Mouse (Mus musculus) hematopoietic stem cell, adult 5-6 weeks (primary cell): ENCODE data around the gene Tspan1. TPM values are rescaled to one million over a fixed set of nuclear protein-coding genes. Genes with fewer than 3 reads are reported as not detected.

Experiments
- ATAC-seq, 2 experiments: fragments of 125-278 bp in 1 of 2; replicated peaks in 1 of 2; 2 replicates each; pipeline ENCODE4 v1.8.0; 2016 to 2017; ENCODE audit warnings: inconsistent platforms in 2 of 2, mild to moderate bottlenecking in 2 of 2, moderate number of reproducible peaks in 2 of 2, low read depth in 1 of 2, moderate TSS enrichment in 1 of 2; ENCODE audit not compliant: low FRiP score in 2 of 2, poor library complexity in 2 of 2, severe bottlenecking in 2 of 2, insufficient read depth in 1 of 2, low TSS enrichment in 1 of 2
- total RNA-seq: library from RNA; stranded (forward); fragments of 172-1452, 232-1000 nt; gene quantifications from 2 replicates; pipeline ENCODE4 v1.2.3, GENCODE M21; 2017

Tspan1 gene
- total RNA-seq, 1 experiment from 2014 or later, result not detected

DNA sequence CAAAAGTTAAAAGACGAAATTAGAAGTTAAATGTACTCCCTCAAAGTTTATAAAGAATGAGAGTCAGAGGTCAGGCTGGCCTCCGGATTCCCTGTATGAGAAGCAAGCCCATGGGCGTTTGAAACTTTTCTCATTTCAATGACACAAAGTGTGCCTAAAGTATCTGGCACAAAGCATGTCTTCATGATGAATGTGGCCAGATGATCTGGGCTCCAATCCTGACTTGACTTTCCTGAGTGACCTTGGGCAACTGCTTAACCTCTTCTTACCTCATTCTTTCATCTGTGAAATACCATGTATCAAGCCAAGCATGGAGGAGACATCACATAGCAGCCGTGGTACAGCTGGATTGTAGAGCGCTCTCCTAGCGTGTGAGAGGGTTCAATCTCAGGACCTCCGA is 25.1 kb downstream of the Tspan1 start:
- no peak for ATAC-seq

DNA sequence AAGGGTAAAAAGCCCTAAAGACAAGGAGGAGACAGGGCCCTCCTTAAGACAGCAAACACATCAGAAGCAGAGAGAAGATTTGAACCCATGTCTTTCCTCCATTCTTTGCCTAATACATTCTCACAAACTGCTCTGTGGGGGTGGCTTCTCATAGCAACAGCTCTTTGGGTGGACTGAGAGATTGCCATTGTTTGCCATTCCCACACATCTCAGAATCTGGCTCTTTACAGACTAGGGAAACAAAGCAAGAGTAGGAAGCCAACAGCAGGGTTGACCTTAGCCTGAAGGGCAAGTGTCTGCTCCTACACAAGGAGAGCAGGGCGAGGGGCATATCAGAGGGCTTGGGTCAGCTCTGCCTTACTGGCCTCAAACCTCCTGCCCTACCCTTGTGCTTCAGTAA is 25.7 kb downstream of the Tspan1 start:
- ATAC-seq, result no peak

DNA sequence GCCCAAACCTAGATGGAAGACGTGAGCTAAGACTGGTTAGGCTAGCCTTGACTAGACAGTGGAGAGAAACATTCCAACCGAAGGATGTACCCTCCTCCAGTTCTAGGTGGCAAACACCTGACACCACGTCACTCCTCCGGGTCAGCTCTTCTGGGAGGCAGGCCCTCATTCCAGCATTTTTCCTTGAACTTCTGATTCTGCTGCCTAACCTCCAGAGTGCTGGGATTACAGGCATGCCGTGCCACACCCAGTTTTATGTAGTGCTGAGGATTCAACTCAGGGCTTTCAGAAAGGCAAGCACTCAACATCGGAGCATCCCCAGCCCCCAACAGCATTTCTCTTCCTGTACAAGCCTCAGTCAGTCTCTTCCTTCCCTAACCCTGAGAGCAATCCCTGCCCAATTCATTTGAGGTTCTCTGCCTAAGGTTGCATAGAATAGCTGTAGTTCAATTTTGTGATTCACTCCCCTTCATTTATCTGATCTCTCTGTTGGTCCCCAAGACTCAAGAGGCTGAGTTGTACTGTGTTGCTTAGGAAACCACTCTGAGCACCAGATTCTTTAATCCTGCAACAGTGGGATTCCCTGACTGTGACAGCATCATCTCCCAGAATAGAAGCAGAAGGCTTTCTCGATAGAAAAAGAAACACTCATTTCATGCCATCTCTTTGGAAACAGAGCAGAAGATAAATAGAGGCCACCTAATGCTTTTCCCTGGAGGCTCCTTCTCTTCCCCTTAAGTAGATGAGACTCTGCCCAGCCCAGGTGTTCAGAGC is 26.4 kb downstream of the Tspan1 start:
- ATAC-seq, result no peak

DNA sequence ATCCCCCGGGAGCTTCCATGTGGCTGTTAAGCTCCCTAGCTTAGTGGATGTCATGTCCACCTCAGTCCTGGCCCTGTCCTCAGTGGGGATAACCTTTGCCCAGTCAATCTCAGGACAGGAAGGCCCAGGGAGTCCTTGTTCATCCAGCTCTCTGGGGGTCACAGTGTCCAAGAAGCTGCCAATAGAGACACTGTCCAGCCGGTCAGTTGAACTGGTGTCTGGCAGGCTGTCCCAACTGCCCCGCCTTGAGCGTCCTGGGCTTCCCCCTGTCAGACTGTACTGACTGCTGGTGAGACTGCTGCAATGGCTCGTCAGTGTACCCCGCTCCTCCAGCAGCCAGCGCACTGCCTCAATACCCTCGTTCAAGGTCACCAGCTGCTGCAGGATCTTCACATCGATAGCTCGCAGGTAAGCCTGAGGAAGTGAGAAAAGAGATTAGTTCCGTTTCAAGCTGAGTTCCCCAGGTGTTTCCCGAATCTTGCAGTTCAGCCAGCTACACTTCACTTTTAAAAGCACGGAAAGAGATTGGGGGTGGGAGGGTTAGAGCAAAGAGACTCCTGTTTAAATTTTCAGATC is 29.9 kb downstream of the Tspan1 start:
- no peak for ATAC-seq

DNA sequence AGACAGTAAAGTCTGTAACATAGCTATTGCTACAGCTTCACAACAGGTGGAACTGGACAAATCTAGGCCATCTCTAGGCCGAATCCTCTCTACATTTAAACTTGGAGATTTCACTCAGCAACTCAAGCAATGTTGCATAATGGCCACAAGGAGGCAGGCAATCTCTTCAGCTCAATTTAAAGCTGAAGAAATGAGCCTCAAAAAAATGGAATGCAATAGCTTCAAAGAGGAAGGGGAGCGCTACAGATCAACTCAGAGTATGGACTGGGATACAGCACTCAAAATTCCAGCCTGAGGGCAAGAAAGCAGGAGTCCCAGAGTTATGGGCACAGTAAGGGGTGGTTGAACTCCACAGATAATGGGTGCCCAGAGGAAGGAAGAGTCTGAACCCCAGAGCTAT is 32.4 kb downstream of the Tspan1 start:
- peak; percentile 78 to 79 for ATAC-seq

DNA sequence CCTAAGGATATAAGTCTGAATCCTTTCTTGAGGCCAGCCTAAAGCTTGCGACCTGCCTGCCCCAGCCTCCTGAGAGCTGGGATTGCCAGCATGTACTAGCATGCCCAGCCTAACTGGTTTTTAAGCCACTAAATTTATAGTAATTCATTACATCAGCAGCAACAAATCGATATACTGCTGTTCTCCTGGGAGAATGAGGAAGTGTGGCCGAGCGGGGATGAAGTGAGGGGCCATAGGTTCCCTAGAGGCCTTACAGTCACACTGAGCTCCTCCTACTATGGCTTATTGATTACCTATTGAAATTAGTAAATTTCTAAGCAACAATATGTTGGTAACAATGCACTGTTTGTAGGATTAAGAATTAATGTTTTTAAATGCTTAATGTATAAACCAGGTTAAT is 34.3 kb downstream of the Tspan1 start:
- ATAC-seq, result no peak

DNA sequence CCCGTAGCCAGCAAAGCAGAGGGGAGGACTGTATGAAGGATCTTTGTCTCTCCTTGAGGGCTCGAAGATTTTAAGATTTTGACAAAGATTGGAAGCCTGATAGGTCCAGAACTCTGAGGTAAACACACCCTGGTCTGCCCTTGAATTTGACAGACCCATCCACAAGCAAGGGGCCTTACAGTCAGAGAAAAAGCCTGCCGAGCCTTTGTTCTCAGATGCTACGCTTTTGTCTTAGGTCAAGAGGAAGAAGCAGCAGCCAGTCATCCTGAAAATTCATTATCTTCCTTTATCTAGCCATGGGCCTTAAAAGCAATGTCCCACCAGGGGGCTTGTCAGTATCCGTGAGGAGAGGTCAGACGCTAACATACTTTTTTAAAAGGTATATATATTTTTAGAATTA is 39.4 kb downstream of the Tspan1 start:
- ATAC-seq, result no peak

DNA sequence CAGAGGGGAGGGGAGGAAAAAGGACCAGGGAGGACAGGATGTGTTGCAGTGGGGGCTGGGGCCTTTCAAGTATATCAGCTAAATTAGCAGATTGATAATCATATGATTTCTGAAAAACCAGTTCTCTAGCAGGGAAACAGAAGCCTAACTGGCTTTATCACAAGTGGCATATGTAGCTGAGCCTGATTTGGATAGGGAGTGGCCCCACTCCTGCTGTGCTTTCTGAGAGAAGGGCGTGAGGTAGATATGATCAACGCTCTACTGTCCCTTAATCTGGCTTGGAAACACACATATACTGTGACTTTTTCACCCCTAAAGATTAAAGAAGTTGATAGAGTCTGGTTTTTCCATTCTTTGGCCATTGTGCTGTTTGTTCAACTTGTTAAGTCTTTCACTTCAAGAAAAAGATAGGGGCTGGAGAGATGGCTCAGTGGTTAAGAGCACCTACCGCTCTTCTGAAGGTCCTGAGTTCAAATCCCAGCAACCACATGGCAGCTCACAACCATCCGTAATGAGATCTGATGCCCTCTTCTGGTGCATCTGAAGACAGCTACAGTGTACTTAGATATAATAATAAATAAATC is 41.5 kb downstream of the Tspan1 start:
- no peak for ATAC-seq

DNA sequence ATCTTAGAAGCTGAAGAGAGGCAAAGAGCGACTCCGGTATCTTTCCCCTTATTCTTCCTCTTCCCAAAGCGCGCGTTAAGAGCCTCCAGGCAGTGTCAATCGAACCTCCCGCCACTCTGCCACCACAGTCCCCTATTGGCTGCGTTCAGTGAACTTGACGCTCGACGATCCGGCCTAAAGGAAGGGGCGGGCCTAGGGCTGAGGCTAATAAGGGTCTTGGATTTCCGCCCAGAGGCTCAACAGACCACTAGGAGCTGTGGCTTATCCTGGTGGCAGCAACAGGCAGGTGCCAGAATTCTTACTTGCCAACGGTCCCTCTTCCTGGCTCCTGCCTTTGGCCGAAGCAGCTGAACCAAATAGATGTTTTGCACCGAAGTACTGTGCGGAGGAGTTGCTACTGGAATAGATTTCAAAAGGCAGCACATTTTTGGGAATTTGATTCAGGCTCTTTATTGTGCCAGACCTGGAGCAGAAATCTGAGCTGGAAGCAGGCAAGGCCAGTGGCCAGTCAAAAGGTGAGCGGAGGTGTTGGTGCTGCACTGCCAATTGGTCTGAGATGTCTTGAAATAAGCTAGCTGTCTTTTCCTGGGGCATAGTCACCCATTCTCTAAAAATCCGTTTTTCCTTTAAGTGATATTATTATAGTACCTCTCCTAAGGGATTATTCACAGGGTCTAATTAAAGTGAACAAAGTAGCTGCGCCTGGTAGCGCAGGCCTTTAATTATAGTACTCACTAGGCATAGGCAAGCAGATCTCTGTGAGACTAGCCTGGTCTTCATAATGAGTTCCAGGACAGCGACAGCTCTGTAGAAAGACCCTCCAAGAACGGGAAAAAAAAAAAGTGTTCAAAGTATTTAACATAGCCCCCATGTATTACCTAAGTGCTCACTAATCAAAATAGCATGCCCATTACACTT is 43.5 kb downstream of the Tspan1 start, which contains the start of the genes Rad54l and Pomgnt1:
TSS of gene Rad54l (minus strand) at position 89 of the 918 bp plus-strand sequence.
TSS of gene Pomgnt1 (plus strand) at position 239 of the 918 bp plus-strand sequence.
- ATAC-seq, result peak; percentile 97 to 98

DNA sequence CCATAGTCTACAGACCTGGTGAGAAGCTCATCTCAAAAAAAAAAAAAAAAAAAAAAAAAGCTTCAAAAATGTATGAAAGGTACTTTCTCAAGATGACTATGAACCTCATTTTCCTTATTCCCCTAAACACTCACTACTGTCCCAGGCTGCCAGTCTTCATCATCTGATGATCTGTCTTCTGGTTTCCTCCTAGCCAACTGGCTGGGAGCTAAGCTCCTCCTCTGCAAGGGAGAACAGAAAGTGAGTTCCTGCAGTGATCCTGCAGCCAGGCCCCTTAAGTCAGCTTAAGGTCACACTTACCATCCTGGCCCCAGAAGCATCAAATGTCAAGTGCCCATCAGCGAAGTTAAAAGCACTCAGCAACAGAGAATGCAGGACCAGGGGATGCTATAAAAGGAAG is 44.6 kb downstream of the Tspan1 start:
- ATAC-seq, result peak in 1 of 2 experiments; percentile 17; a peak in 1 of 4 replicates

Other genes with a start within 250 kb of the Tspan1 start
- gene Dmbx1, start 227.7 kb downstream of the Tspan1 start, total RNA-seq, result not detected in 2 replicates
- 10.6 and 20.4 TPM in 2 replicates for gene Faah, start 149.7 kb downstream of the Tspan1 start, total RNA-seq
- gene Nsun4, start 113.7 kb downstream of the Tspan1 start, total RNA-seq, result 12.1 and 21.3 TPM in 2 replicates
- gene Uqcrh, start 92.5 kb downstream of the Tspan1 start, total RNA-seq, result 259 and 445 TPM in 2 replicates
- gene Lrrc41, start 92.3 kb downstream of the Tspan1 start, total RNA-seq, result 11.8 and 20.5 TPM in 2 replicates
- gene Rad54l, start 43.9 kb downstream of the Tspan1 start, total RNA-seq, result 16.8 and 17.9 TPM in 2 replicates
- gene Pomgnt1, start 43.8 kb downstream of the Tspan1 start, total RNA-seq, result 14.2 and 21.8 TPM in 2 replicates
- 2.7 and 2.9 TPM in 2 replicates for gene Lurap1, start 16.3 kb downstream of the Tspan1 start, total RNA-seq
- not detected in 2 replicates for gene 1700042G07Rik, start 5.8 kb upstream of the Tspan1 start, total RNA-seq
- not detected in 2 replicates for gene Gm49337, start 5.8 kb upstream of the Tspan1 start, total RNA-seq
- gene Pik3r3, start 54.0 kb upstream of the Tspan1 start, total RNA-seq, result 0.75 and 3.7 TPM in 2 replicates